Mouse (Mus musculus) bone marrow, adult 2 months (tissue): Measurements from ENCODE around the gene Pcmt1. TPM values are rescaled to one million over a fixed set of nuclear protein-coding genes. Genes with fewer than 3 reads are reported as not detected.
A peak's percentile ranks its signal among the peaks of the same experiment; 100 is the strongest.

ENCODE experiments used
- H3K27ac ChIP-seq: fragments of 200-500 bp; 2 replicates; pipeline ENCODE4 v1.5.1; 2012; ENCODE audit warnings: low read depth, mild to moderate bottlenecking, control low read depth, inconsistent platforms, low read length; ENCODE audit not compliant: control insufficient read depth, poor library complexity, insufficient read depth
- H3K4me1 ChIP-seq: fragments of 200-500 bp; 2 replicates; pipeline ENCODE4 v1.6.1; 2011; ENCODE audit warnings: low read length; ENCODE audit not compliant: control insufficient read depth, insufficient read depth
- H3K4me3 ChIP-seq: fragments of 200-500 bp; replicated peaks from 2 replicates; pipeline ENCODE3; 2011; ENCODE audit warnings: mild to moderate bottlenecking, low read depth, low read length, control low read depth; ENCODE audit not compliant: control insufficient read depth
- CTCF ChIP-seq: fragments of 200-500 bp; IDR thresholded peaks from 2 replicates; pipeline ENCODE4 v1.5.1; 2011; ENCODE audit warnings: low read length, control low read depth; ENCODE audit not compliant: control insufficient read depth, insufficient read depth
- POLR2A ChIP-seq: fragments of 200-500 bp; IDR thresholded peaks from 2 replicates; pipeline ENCODE4 v1.6.1; 2011; ENCODE audit warnings: low read depth, mild to moderate bottlenecking, control low read depth, low read length, borderline replicate concordance; ENCODE audit not compliant: control insufficient read depth
- WGBS: fragments of 180-500 bp; shearing (Covaris S2); methylation state at CpG from one replicate; pipeline ENCODE4 v1.1.7; 2018; 5-methylcytosine and 5-hydroxymethylcytosine counted together
- polyA plus RNA-seq: library from polyadenylated mRNA; stranded (reverse); fragments of >200 nt; gene quantifications from 2 replicates; pipeline ENCODE4 v1.2.4, GENCODE M21; 2011; ENCODE audit warnings: low replicate concordance; ENCODE audit not compliant: missing spikeins, insufficient read depth, insufficient read length

Gene Pcmt1
- polyA plus RNA-seq, 1 experiment: 71.7 TPM

GRCm38 (mm10) chr10:7589592-7590233, 91.2 kb downstream of the Pcmt1 start, which contains the start of gene Lrp11:
Gene Lrp11 (plus strand): TSS chr10:7589800.
- under 1% methylated on average over 76 of the region's 76 CpGs for WGBS
- Histone ChIP-seq H3K4me1 (peaks cover 2% of the 10 kb centered on the region; the same call in 1 of the 2 replicates), H3K27ac (peak within 1 kb of the TSS; percentile 19; the same call in 1 of the 2 replicates), H3K4me3 (peak within 1 kb of the TSS; percentile 96)
- TF ChIP-seq POLR2A: peak; percentile 59
- peak; percentile 8; the same call in 1 of the 2 replicates for TF ChIP-seq CTCF

GRCm38 (mm10) chr10:7586771-7587170, 94.2 kb downstream of the Pcmt1 start:
- H3K4me3 ChIP-seq: no peak overlapping the region
- 38% methylated on average over 2 of the region's 2 CpGs for WGBS
- H3K27ac ChIP-seq: no peak overlapping the region
- H3K4me1 ChIP-seq: peaks cover 2% of the 10 kb centered on the region; the same call in 1 of the 2 replicates
- TF ChIP-seq CTCF (no peak), POLR2A (no peak)

GRCm38 (mm10) chr10:7582891-7583557, 97.9 kb downstream of the Pcmt1 start:
- Histone ChIP-seq H3K4me1 (no peaks in the 10 kb centered on the region), H3K4me3 (no peak overlapping the region), H3K27ac (no peak overlapping the region; the same call in 1 of the 2 replicates)
- WGBS: 49% methylated on average over 7 of the region's 7 CpGs
- TF ChIP-seq POLR2A (no peak), CTCF (no peak)

GRCm38 (mm10) chr10:7582157-7582890, 98.6 kb downstream of the Pcmt1 start:
- no peak overlapping the region for H3K4me3 ChIP-seq
- 18% methylated on average over 11 of the region's 11 CpGs for WGBS
- TF ChIP-seq CTCF: no peak
- no peak for TF ChIP-seq POLR2A
- no peaks in the 10 kb centered on the region for H3K4me1 ChIP-seq
- no peak overlapping the region; the same call in 1 of the 2 replicates for H3K27ac ChIP-seq

- 90% methylated on average over 2 of the region's 2 CpGs for WGBS
- Histone ChIP-seq H3K27ac (no peak overlapping the region), H3K4me3 (no peak overlapping the region), H3K4me1 (no peaks in the 10 kb centered on the region)
- TF ChIP-seq CTCF (no peak), POLR2A (no peak)
These were observed 99.5 kb downstream of the Pcmt1 start for GRCm38 (mm10) chr10:7581401-7581800.

Other genes starting within 250 kb of the Pcmt1 start
- 3.8 and 5.6 TPM in 2 replicates for gene Ulbp1, start 207.5 kb downstream of the Pcmt1 start, polyA plus RNA-seq
- gene Lrp11, start 91.3 kb downstream of the Pcmt1 start, polyA plus RNA-seq: 1.5 TPM in 2 replicates
- 9.4 and 14.6 TPM in 2 replicates for gene Nup43, start 13.6 kb downstream of the Pcmt1 start, polyA plus RNA-seq
- 6.0 and 6.2 TPM in 2 replicates for gene Lats1, start 78 bp upstream of the Pcmt1 start, polyA plus RNA-seq
- 20.5 and 71.3 TPM in 2 replicates for gene Katna1, start 44.9 kb upstream of the Pcmt1 start, polyA plus RNA-seq
- 14.3 and 36.3 TPM in 2 replicates for gene Ginm1, start 111.7 kb upstream of the Pcmt1 start, polyA plus RNA-seq
- gene Ppil4, start 111.8 kb upstream of the Pcmt1 start, polyA plus RNA-seq: 21.1 and 44.7 TPM in 2 replicates
- gene Zc3h12d, start 151.3 kb upstream of the Pcmt1 start, polyA plus RNA-seq: 1.1 and 4.9 TPM in 2 replicates